Mouse (Mus musculus) common myeloid progenitor, adult 5-6 weeks (primary cell): ENCODE measurements around the gene Suds3. TPM values are rescaled to one million over a fixed set of nuclear protein-coding genes. Genes with fewer than 3 reads are reported as not detected.

Experiments used
- ATAC-seq: replicated peaks from 2 replicates; pipeline ENCODE4 v1.8.0; 2016; ENCODE audit warnings: low read depth, mild to moderate bottlenecking, moderate TSS enrichment, inconsistent platforms; ENCODE audit not compliant: poor library complexity, severe bottlenecking
- total RNA-seq: library from RNA; stranded (forward); fragments of 200-1000, 187-1606 nt; gene quantifications from 2 replicates; pipeline ENCODE4 v1.2.3, GENCODE M21; 2017

Suds3 gene
- total RNA-seq, 1 experiment from 2014 or later = 95.5 TPM

- ATAC-seq = no peak
Observed at GRCm38 (mm10) chr5:117068808-117069497, 47.0 kb downstream of the Suds3 start.

- no peak for ATAC-seq
Observed at GRCm38 (mm10) chr5:117068181-117068580, 47.7 kb downstream of the Suds3 start.

- ATAC-seq = no peak
Observed at GRCm38 (mm10) chr5:117061251-117061650, 54.7 kb downstream of the Suds3 start.

GRCm38 (mm10) chr5:117060484-117061130 lies 55.3 kb downstream of the Suds3 start:
- ATAC-seq = no peak

GRCm38 (mm10) chr5:117049940-117050339 lies 66.0 kb downstream of the Suds3 start:
- no peak for ATAC-seq

- no peak for ATAC-seq
Observed at GRCm38 (mm10) chr5:117045101-117045500, 70.8 kb downstream of the Suds3 start.

GRCm38 (mm10) chr5:117042661-117043060 lies 73.3 kb downstream of the Suds3 start:
- no peak for ATAC-seq

Other genes starting within 250 kb of the Suds3 start
- 88.0 and 100 TPM in 2 replicates for gene Taok3, start 4.0 kb upstream of the Suds3 start, total RNA-seq
- 128 and 168 TPM in 2 replicates for gene Pebp1, start 171.5 kb upstream of the Suds3 start, total RNA-seq
- gene Vsig10, start 203.0 kb upstream of the Suds3 start, total RNA-seq = 2.7 and 3.0 TPM in 2 replicates
- 19.4 and 26.6 TPM in 2 replicates for gene Wsb2, start 241.2 kb upstream of the Suds3 start, total RNA-seq